Mouse (Mus musculus) liver, embryonic 12.5 days (tissue): ENCODE data around the gene Rgs6. TPM values are rescaled to one million over a fixed set of nuclear protein-coding genes. Genes with fewer than 3 reads are reported as not detected.

Source experiments
- ATAC-seq: fragments of 200-750 bp; cut with Nextera tagmentation; 2 replicates; pipeline ENCODE4 v1.8.0; 2017; ENCODE audit warnings: moderate number of reproducible peaks, mild to moderate bottlenecking, moderate library complexity
- H3K27ac ChIP-seq: fragments of 300-500 bp; sonication (generic); 2 replicates; pipeline ENCODE4 v1.5.1; 2016; ENCODE audit warnings: mild to moderate bottlenecking
- H3K27me3 ChIP-seq: fragments of 300-500 bp; sonication (generic); replicated peaks from 2 replicates; pipeline ENCODE4 v1.6.1; 2016; ENCODE audit warnings: mild to moderate bottlenecking, moderate library complexity
- H3K36me3 ChIP-seq: fragments of 300-500 bp; sonication (generic); 2 replicates; pipeline ENCODE4 v1.6.1; 2016; ENCODE audit warnings: mild to moderate bottlenecking, moderate library complexity
- H3K4me1 ChIP-seq: fragments of 300-500 bp; sonication (generic); 2 replicates; pipeline ENCODE4 v1.6.1; 2016
- H3K4me2 ChIP-seq: fragments of 300-500 bp; sonication (generic); 2 replicates; pipeline ENCODE4 v1.6.1; 2016; ENCODE audit warnings: mild to moderate bottlenecking, moderate library complexity
- H3K4me3 ChIP-seq: fragments of 300-500 bp; sonication (generic); 2 replicates; pipeline ENCODE4 v1.5.1; 2016; ENCODE audit warnings: mild to moderate bottlenecking, moderate library complexity
- H3K9ac ChIP-seq: fragments of 300-500 bp; sonication (generic); 2 replicates; pipeline ENCODE4 v1.6.1; 2016; ENCODE audit warnings: mild to moderate bottlenecking, moderate library complexity
- H3K9me3 ChIP-seq: fragments of 300-500 bp; sonication (generic); replicated peaks from 2 replicates; pipeline ENCODE4 v1.6.1; 2016; ENCODE audit warnings: mild to moderate bottlenecking, moderate library complexity
- WGBS: fragments of 180-500 bp; shearing (Covaris S2); methylation state at CpG from one replicate; pipeline ENCODE4 v1.1.7; 2016; ENCODE audit not compliant: insufficient replicate concordance; 5-methylcytosine and 5-hydroxymethylcytosine counted together
- polyA plus RNA-seq: library from polyadenylated mRNA; unstranded; fragments of >200 nt; fragmentation: Nextera tagmentation; extraction: Ambion mirVana; gene quantifications from 2 replicates; pipeline ENCODE4 v1.2.1, GENCODE M21; 2016

Rgs6 gene
- polyA plus RNA-seq, 1 experiment from 2014 or later, result 0.15 TPM

GRCm38 (mm10) chr12:82723017-82723540 lies 135.0 kb downstream of the Rgs6 start:
- WGBS, result 73% methylated on average over 8 of the region's 8 CpGs
- H3K27me3 ChIP-seq, result no peaks in the 10 kb centered on the region
- H3K9ac ChIP-seq, result no peak overlapping the region
- no peak overlapping the region for H3K27ac ChIP-seq
- no peaks in the 10 kb centered on the region for H3K36me3 ChIP-seq
- no peaks in the 10 kb centered on the region for H3K4me1 ChIP-seq
- no peaks in the 10 kb centered on the region for H3K9me3 ChIP-seq
- H3K4me3 ChIP-seq, result no peak overlapping the region
- H3K4me2 ChIP-seq, result no peak overlapping the region
- no peak for ATAC-seq

GRCm38 (mm10) chr12:82726255-82726654 lies 138.2 kb downstream of the Rgs6 start:
- Histone ChIP-seq H3K9ac (no peak overlapping the region), H3K4me3 (no peak overlapping the region), H3K4me1 (no peaks in the 10 kb centered on the region), H3K27me3 (no peaks in the 10 kb centered on the region), H3K9me3 (no peaks in the 10 kb centered on the region), H3K36me3 (no peaks in the 10 kb centered on the region), H3K27ac (no peak overlapping the region), H3K4me2 (no peak overlapping the region)
- no peak for ATAC-seq
- 80% methylated on average over 4 of the region's 4 CpGs for WGBS

DNA sequence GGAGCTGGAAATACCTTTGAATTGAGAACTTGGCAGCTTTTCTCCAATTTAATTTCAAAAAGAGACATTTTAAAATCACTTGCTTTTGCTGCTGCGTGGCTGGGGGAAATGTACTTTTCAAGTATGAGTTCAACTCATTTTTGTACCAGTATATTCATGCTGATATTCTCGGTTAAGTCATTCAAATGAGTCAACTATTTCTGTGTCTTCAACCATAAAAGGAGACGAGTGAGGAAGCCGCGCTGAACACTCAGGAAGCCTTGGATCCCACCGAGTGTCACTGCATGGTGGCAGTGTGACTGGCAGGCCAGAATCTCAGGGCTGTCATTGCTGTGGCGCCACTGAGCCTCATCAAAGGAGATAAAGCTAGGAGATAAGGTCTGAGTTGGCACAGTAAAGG lies 143.5 kb downstream of the Rgs6 start:
- no peaks in the 10 kb centered on the region for H3K9me3 ChIP-seq
- H3K4me2 ChIP-seq, result no peak overlapping the region
- WGBS, result 53% methylated on average over 7 of the region's 7 CpGs
- no peaks in the 10 kb centered on the region for H3K27me3 ChIP-seq
- no peaks in the 10 kb centered on the region for H3K4me1 ChIP-seq
- no peak overlapping the region for H3K27ac ChIP-seq
- H3K36me3 ChIP-seq, result no peaks in the 10 kb centered on the region
- ATAC-seq, result no peak
- no peak overlapping the region for H3K9ac ChIP-seq
- no peak overlapping the region for H3K4me3 ChIP-seq

GRCm38 (mm10) chr12:82742955-82743354 lies 154.9 kb downstream of the Rgs6 start:
- H3K27me3 ChIP-seq, result no peaks in the 10 kb centered on the region
- H3K9ac ChIP-seq, result no peak overlapping the region
- H3K36me3 ChIP-seq, result no peaks in the 10 kb centered on the region
- H3K27ac ChIP-seq, result no peak overlapping the region
- WGBS, result 41% methylated on average over 3 of the region's 3 CpGs
- no peak overlapping the region for H3K4me2 ChIP-seq
- H3K4me3 ChIP-seq, result no peak overlapping the region
- H3K9me3 ChIP-seq, result no peaks in the 10 kb centered on the region
- no peaks in the 10 kb centered on the region for H3K4me1 ChIP-seq
- ATAC-seq, result no peak

DNA sequence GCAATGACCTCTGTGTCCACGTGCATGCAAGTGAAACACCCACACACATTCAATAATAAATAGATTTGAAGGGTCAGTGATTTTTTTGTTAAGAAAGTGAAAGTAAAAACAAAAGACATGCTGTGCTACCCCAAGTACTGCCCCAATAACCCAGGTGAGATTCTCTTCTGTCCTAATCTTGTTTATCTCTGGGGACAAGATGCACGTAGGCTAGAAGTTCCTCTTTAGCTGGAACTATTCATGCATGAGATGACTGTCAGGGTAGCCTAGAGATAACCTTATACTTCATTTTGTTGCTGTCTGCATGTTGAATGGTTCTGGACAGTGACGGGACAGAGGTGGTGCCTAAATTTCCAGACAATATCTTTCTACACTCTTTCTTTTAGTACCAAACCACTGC lies 155.9 kb downstream of the Rgs6 start:
- no peak overlapping the region for H3K9ac ChIP-seq
- H3K4me2 ChIP-seq, result no peak overlapping the region
- H3K4me1 ChIP-seq, result no peaks in the 10 kb centered on the region
- no peak overlapping the region for H3K27ac ChIP-seq
- H3K36me3 ChIP-seq, result no peaks in the 10 kb centered on the region
- WGBS, result 55% methylated on average over 3 of the region's 3 CpGs
- no peaks in the 10 kb centered on the region for H3K9me3 ChIP-seq
- no peaks in the 10 kb centered on the region for H3K27me3 ChIP-seq
- no peak overlapping the region for H3K4me3 ChIP-seq
- no peak for ATAC-seq

DNA sequence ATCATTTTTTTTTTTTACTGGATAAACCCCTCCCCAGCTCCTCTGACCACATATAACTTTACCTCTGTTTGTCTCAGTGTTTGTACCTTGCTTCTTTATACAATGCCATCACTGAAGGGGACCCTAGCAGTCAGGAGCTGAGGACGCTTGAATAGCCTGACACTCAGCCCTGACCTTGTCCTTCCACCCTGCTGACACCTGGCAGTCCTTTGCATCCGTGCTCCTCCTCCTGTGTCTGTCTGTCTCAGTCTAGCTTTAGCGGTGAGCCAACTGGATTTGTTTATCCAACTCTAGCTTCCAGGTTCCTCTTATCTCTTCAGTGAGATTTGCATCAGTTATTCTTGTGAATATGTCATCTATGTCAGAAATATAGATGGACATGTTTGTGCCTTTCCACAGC lies 156.7 kb downstream of the Rgs6 start:
- 56% methylated on average over 3 of the region's 3 CpGs for WGBS
- no peaks in the 10 kb centered on the region for H3K36me3 ChIP-seq
- H3K27me3 ChIP-seq, result no peaks in the 10 kb centered on the region
- H3K27ac ChIP-seq, result no peak overlapping the region
- no peaks in the 10 kb centered on the region for H3K9me3 ChIP-seq
- ATAC-seq, result no peak
- H3K4me1 ChIP-seq, result no peaks in the 10 kb centered on the region
- H3K9ac ChIP-seq, result no peak overlapping the region
- H3K4me2 ChIP-seq, result no peak overlapping the region
- H3K4me3 ChIP-seq, result no peak overlapping the region

GRCm38 (mm10) chr12:82747099-82747498 lies 159.0 kb downstream of the Rgs6 start:
- no peaks in the 10 kb centered on the region for H3K36me3 ChIP-seq
- no peak overlapping the region for H3K4me3 ChIP-seq
- H3K9ac ChIP-seq, result no peak overlapping the region
- no peaks in the 10 kb centered on the region for H3K4me1 ChIP-seq
- no peak overlapping the region for H3K27ac ChIP-seq
- no peaks in the 10 kb centered on the region for H3K9me3 ChIP-seq
- no peaks in the 10 kb centered on the region for H3K27me3 ChIP-seq
- ATAC-seq, result no peak
- H3K4me2 ChIP-seq, result no peak overlapping the region
- 70% methylated on average over 4 of the region's 4 CpGs for WGBS

DNA sequence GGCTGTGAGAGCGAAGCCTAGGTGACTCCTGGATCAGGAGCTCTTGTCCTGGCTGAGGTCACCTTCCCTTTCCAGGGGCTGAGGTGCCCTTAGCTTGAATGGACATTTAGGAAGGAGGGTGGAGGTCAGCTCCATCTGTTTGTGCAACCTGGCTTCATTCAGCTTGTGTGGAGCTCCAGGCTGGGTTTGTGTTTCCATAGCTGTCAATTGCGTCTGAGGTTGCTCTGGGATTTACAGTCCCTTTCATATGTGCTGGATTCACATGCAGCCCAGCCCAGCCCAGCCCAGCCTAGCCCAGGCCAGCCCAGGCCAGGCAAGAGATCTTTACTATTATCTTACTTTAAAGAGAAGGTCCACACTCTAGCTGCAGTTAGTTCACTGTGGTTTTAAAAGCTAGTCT lies 163.8 kb downstream of the Rgs6 start:
- 62% methylated on average over 2 of the region's 2 CpGs for WGBS
- no peaks in the 10 kb centered on the region for H3K9me3 ChIP-seq
- no peak overlapping the region for H3K9ac ChIP-seq
- H3K4me1 ChIP-seq, result no peaks in the 10 kb centered on the region
- H3K4me2 ChIP-seq, result no peak overlapping the region
- no peak for ATAC-seq
- no peak overlapping the region for H3K27ac ChIP-seq
- no peaks in the 10 kb centered on the region for H3K27me3 ChIP-seq
- H3K4me3 ChIP-seq, result no peak overlapping the region
- no peaks in the 10 kb centered on the region for H3K36me3 ChIP-seq

DNA sequence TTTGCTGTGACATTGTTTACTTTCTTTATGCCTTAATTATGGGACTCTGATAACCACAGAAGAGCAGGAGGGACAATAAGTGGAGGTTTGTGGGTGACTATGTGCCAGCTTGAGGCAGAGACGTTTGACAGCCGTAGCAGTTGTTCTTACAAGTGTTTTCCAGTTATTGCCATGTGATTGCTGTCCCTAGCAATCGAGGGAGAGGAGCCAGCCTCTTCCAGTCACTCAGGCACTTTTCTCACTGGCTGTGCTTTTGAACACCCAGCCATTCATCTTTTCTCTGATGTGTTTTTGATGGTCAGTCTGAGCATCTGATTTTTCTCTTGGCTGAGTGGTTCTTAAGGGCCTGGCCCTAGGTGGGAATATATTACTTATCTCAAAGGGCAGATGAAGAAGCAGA lies 166.4 kb downstream of the Rgs6 start:
- no peak for ATAC-seq
- Histone ChIP-seq H3K9me3 (no peaks in the 10 kb centered on the region), H3K36me3 (no peaks in the 10 kb centered on the region), H3K9ac (no peak overlapping the region), H3K27me3 (no peaks in the 10 kb centered on the region), H3K27ac (no peak overlapping the region), H3K4me1 (no peaks in the 10 kb centered on the region), H3K4me3 (no peak overlapping the region), H3K4me2 (no peak overlapping the region)
- WGBS, result 39% methylated on average over 3 of the region's 3 CpGs

- 49% methylated on average over 6 of the region's 6 CpGs for WGBS
- Histone ChIP-seq H3K27ac (no peak overlapping the region), H3K36me3 (no peaks in the 10 kb centered on the region), H3K9me3 (no peaks in the 10 kb centered on the region), H3K9ac (no peak overlapping the region), H3K4me3 (no peak overlapping the region), H3K4me2 (no peak overlapping the region), H3K4me1 (no peaks in the 10 kb centered on the region), H3K27me3 (no peaks in the 10 kb centered on the region)
- ATAC-seq, result no peak
Measured at GRCm38 (mm10) chr12:82756756-82757155, 168.7 kb downstream of the Rgs6 start.

GRCm38 (mm10) chr12:82757367-82757766 lies 169.3 kb downstream of the Rgs6 start:
- H3K9ac ChIP-seq, result no peak overlapping the region
- H3K4me1 ChIP-seq, result no peaks in the 10 kb centered on the region
- no peak for ATAC-seq
- WGBS, result 55% methylated on average over 1 of the region's 1 CpGs
- no peaks in the 10 kb centered on the region for H3K36me3 ChIP-seq
- H3K4me3 ChIP-seq, result no peak overlapping the region
- no peak overlapping the region for H3K27ac ChIP-seq
- H3K4me2 ChIP-seq, result no peak overlapping the region
- H3K27me3 ChIP-seq, result no peaks in the 10 kb centered on the region
- no peaks in the 10 kb centered on the region for H3K9me3 ChIP-seq

DNA sequence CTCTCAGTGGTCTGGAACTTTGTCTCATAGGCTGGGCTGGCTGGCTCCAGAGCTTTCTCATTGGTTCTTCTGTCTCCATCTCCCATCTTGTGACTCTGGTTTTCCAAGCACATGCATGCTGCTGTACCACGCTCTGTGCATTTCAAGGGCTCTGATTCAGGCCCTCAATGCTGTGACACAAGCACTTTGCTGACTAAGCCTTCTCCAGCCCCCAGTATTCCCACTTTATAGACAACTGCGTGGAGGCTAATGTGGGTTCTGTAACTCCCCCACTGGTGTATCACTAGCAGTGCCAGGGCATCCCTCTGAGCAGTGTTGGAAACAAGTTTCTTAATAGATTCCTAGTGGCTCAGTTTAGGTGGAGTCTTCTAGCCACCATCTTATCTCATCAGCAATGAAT lies 174.0 kb downstream of the Rgs6 start:
- no peak overlapping the region for H3K9ac ChIP-seq
- H3K27me3 ChIP-seq, result no peaks in the 10 kb centered on the region
- no peak overlapping the region for H3K27ac ChIP-seq
- H3K4me3 ChIP-seq, result no peak overlapping the region
- no peak for ATAC-seq
- no peaks in the 10 kb centered on the region for H3K36me3 ChIP-seq
- 48% methylated on average over 2 of the region's 2 CpGs for WGBS
- no peaks in the 10 kb centered on the region for H3K4me1 ChIP-seq
- no peak overlapping the region for H3K4me2 ChIP-seq
- no peaks in the 10 kb centered on the region for H3K9me3 ChIP-seq

GRCm38 (mm10) chr12:82768726-82769125 lies 180.6 kb downstream of the Rgs6 start:
- Histone ChIP-seq H3K4me1 (no peaks in the 10 kb centered on the region), H3K27me3 (no peaks in the 10 kb centered on the region), H3K36me3 (no peaks in the 10 kb centered on the region), H3K27ac (no peak overlapping the region), H3K9ac (no peak overlapping the region), H3K4me2 (no peak overlapping the region), H3K9me3 (no peaks in the 10 kb centered on the region), H3K4me3 (no peak overlapping the region)
- no peak for ATAC-seq
- WGBS, result 69% methylated on average over 3 of the region's 3 CpGs
